Mouse (Mus musculus) MEL (cell line): ENCODE data around the gene Mef2b. TPM values are rescaled to one million over a fixed set of nuclear protein-coding genes. Genes with fewer than 3 reads are reported as not detected.

ENCODE experiments used
- DNase-seq: peaks from one replicate; pipeline ENCODE4 v3.0.0; 2011; ENCODE audit warnings: low read depth, low spot score
- H3K27ac ChIP-seq: 2 replicates; pipeline ENCODE4 v1.5.1; 2012; ENCODE audit warnings: low read depth, mild to moderate bottlenecking, control low read depth, low read length, moderate library complexity; ENCODE audit not compliant: control insufficient read depth
- H3K27me3 ChIP-seq, 2 experiments: fragments of 150-350 bp in 1 of 2; sonication (generic) in 1 of 2; 2 replicates each; pipeline ENCODE4 v1.6.1; 2012; ENCODE audit warnings: low read length in 2 of 2, mild to moderate bottlenecking in 2 of 2, improper control_type of control experiment in 1 of 2, moderate library complexity in 1 of 2; ENCODE audit not compliant: insufficient read depth in 2 of 2, control insufficient read depth in 1 of 2
- H3K36me3 ChIP-seq, 2 experiments: 2 replicates each; pipeline ENCODE4 v1.6.1; 2012 to 2014; ENCODE audit warnings: low read length in 2 of 2, improper control_type of control experiment in 1 of 2, inconsistent platforms in 1 of 2, mild to moderate bottlenecking in 1 of 2; ENCODE audit not compliant: insufficient read depth in 2 of 2, control insufficient read depth in 1 of 2
- H3K4me1 ChIP-seq, 2 experiments: fragments of 150-350 bp in 1 of 2; sonication (generic) in 1 of 2; 2 replicates each; pipeline ENCODE4 v1.6.1; 2012; ENCODE audit warnings: low read length in 2 of 2, improper control_type of control experiment in 1 of 2, mild to moderate bottlenecking in 1 of 2; ENCODE audit not compliant: insufficient read depth in 2 of 2, control insufficient read depth in 1 of 2
- H3K4me3 ChIP-seq, 2 experiments: fragments of 150-350 bp in 1 of 2; sonication (generic) in 1 of 2; 2 replicates each; pipeline ENCODE4 v1.5.1; 2012; ENCODE audit warnings: low read depth in 2 of 2, low read length in 2 of 2, mild to moderate bottlenecking in 2 of 2, moderate library complexity in 2 of 2, control low read depth in 1 of 2, improper control_type of control experiment in 1 of 2; ENCODE audit not compliant: control insufficient read depth in 1 of 2, insufficient read depth in 1 of 2
- H3K79me2 ChIP-seq: 2 replicates; pipeline ENCODE4 v1.6.1; 2012; ENCODE audit warnings: mild to moderate bottlenecking, low read length, moderate library complexity; ENCODE audit not compliant: control insufficient read depth, poor library complexity, insufficient read depth
- H3K9ac ChIP-seq: 2 replicates; pipeline ENCODE4 v1.6.1; 2012; ENCODE audit warnings: low read depth, mild to moderate bottlenecking, control low read depth, low read length, moderate library complexity; ENCODE audit not compliant: control insufficient read depth, poor library complexity, severe bottlenecking
- H3K9me3 ChIP-seq: fragments of 150-350 bp; sonication (generic); replicated peaks from 2 replicates; pipeline ENCODE4 v1.6.1; 2012; ENCODE audit warnings: mild to moderate bottlenecking, low read length, improper control_type of control experiment, moderate library complexity; ENCODE audit not compliant: insufficient read depth
- BHLHE40 ChIP-seq: IDR thresholded peaks from 2 replicates; pipeline ENCODE4 v1.6.1; 2012; ENCODE audit warnings: low read depth, mild to moderate bottlenecking, inconsistent platforms, low read length, improper control_type of control experiment, borderline replicate concordance
- CHD1 ChIP-seq: IDR thresholded peaks from 2 replicates; pipeline ENCODE4 v1.6.1; 2012; ENCODE audit warnings: low read depth, mild to moderate bottlenecking, inconsistent platforms, low read length, improper control_type of control experiment
- CHD2 ChIP-seq: IDR thresholded peaks from 2 replicates; pipeline ENCODE4 v1.6.1; 2011; ENCODE audit warnings: low read length, improper control_type of control experiment
- E2F4 ChIP-seq: IDR thresholded peaks from 2 replicates; pipeline ENCODE4 v1.6.1; 2011; ENCODE audit warnings: low read depth, low read length, improper control_type of control experiment, borderline replicate concordance
- EP300 ChIP-seq, 2 experiments: IDR thresholded peaks; 2 replicates each; pipeline ENCODE4 v1.6.1; 2011; ENCODE audit warnings: improper control_type of control experiment in 2 of 2, low read length in 2 of 2, low read depth in 1 of 2, mild to moderate bottlenecking in 1 of 2
- HCFC1 ChIP-seq: IDR thresholded peaks from 2 replicates; pipeline ENCODE4 v1.6.1; 2012; ENCODE audit warnings: low read depth, mild to moderate bottlenecking, inconsistent platforms, low read length, improper control_type of control experiment, moderate library complexity
- JUND ChIP-seq: IDR thresholded peaks from 2 replicates; pipeline ENCODE4 v1.6.1; 2011; ENCODE audit warnings: low read depth, mild to moderate bottlenecking, improper control_type of control experiment, low read length
- KAT2A ChIP-seq: conservative IDR thresholded peaks from 2 replicates; pipeline ENCODE4 v1.6.1; 2012; ENCODE audit warnings: low read depth, low read length, improper control_type of control experiment, inconsistent platforms
- MAFK ChIP-seq: IDR thresholded peaks from 2 replicates; pipeline ENCODE4 v1.6.1; 2011; ENCODE audit warnings: low read depth, mild to moderate bottlenecking, low read length, improper control_type of control experiment, borderline replicate concordance
- MXI1 ChIP-seq: IDR thresholded peaks from 2 replicates; pipeline ENCODE4 v1.6.1; 2011; ENCODE audit warnings: mild to moderate bottlenecking, low read depth, low read length, improper control_type of control experiment
- MYC ChIP-seq: IDR thresholded peaks from 2 replicates; pipeline ENCODE4 v1.6.1; 2011; ENCODE audit warnings: low read depth, mild to moderate bottlenecking, low read length, improper control_type of control experiment, moderate library complexity
- NRF1 ChIP-seq: IDR thresholded peaks from 2 replicates; pipeline ENCODE4 v1.6.1; 2014; ENCODE audit warnings: low read depth, mild to moderate bottlenecking, inconsistent platforms, low read length, improper control_type of control experiment, moderate library complexity; ENCODE audit not compliant: poor library complexity, insufficient read depth, severe bottlenecking
- POLR2A ChIP-seq, 2 experiments: IDR thresholded peaks; 2 replicates each; pipeline ENCODE4 v1.6.1; 2011 to 2012; ENCODE audit warnings: low read length in 2 of 2, mild to moderate bottlenecking in 2 of 2, control low read depth in 1 of 2, improper control_type of control experiment in 1 of 2, low read depth in 1 of 2, moderate library complexity in 1 of 2; ENCODE audit not compliant: control insufficient read depth in 1 of 2, insufficient read depth in 1 of 2, poor library complexity in 1 of 2
- POLR2AphosphoS2 ChIP-seq: IDR thresholded peaks from 2 replicates; pipeline ENCODE4 v1.6.1; 2011; ENCODE audit warnings: low read length, improper control_type of control experiment
- POLR2AphosphoS5 ChIP-seq: IDR thresholded peaks from 2 replicates; pipeline ENCODE4 v1.6.1; 2012; ENCODE audit warnings: low read depth, borderline replicate concordance, mild to moderate bottlenecking, inconsistent platforms, low read length, moderate library complexity, mixed read lengths
- TBP ChIP-seq: IDR thresholded peaks from 2 replicates; pipeline ENCODE4 v1.8.0; 2011; ENCODE audit warnings: low read depth, low read length, improper control_type of control experiment
- TCF12 ChIP-seq: IDR thresholded peaks from 2 replicates; pipeline ENCODE4 v1.6.1; 2014; ENCODE audit warnings: low read depth, mild to moderate bottlenecking, inconsistent platforms, low read length, improper control_type of control experiment, moderate library complexity
- UBTF ChIP-seq: IDR thresholded peaks from 2 replicates; pipeline ENCODE4 v1.6.1; 2012; ENCODE audit warnings: low read depth, mild to moderate bottlenecking, inconsistent platforms, low read length, improper control_type of control experiment, moderate library complexity, borderline replicate concordance; ENCODE audit not compliant: insufficient read depth
- USF2 ChIP-seq, 2 experiments: IDR thresholded peaks; 2 replicates each; pipeline ENCODE4 v1.6.1; 2011 to 2012; ENCODE audit warnings: improper control_type of control experiment in 2 of 2, low read length in 2 of 2, borderline replicate concordance in 1 of 2, inconsistent platforms in 1 of 2, low read depth in 1 of 2, mild to moderate bottlenecking in 1 of 2; ENCODE audit not compliant: insufficient read depth in 1 of 2
- ZKSCAN1 ChIP-seq: IDR thresholded peaks from 2 replicates; pipeline ENCODE4 v1.6.1; 2012; ENCODE audit warnings: low read depth, mild to moderate bottlenecking, inconsistent platforms, low read length, improper control_type of control experiment, moderate library complexity
- ZMIZ1 ChIP-seq: IDR thresholded peaks from 2 replicates; pipeline ENCODE4 v1.6.1; 2012; ENCODE audit warnings: low read depth, mild to moderate bottlenecking, inconsistent platforms, low read length, improper control_type of control experiment, moderate library complexity
- ZNF384 ChIP-seq: IDR thresholded peaks from 2 replicates; pipeline ENCODE4 v1.6.1; 2012; ENCODE audit warnings: low read depth, mild to moderate bottlenecking, inconsistent platforms, low read length, improper control_type of control experiment
- polyA plus RNA-seq, 2 experiments: library from polyadenylated mRNA; stranded (reverse) in 1 of 2; unstranded in 1 of 2; fragments of >175 nt in 1 of 2; fragments of >200 nt in 1 of 2; gene quantifications; 2 replicates each; pipeline versions ENCODE4 v1.2.1 to v1.2.4; 2012; ENCODE audit warnings: low replicate concordance in 2 of 2, low read depth in 1 of 2; ENCODE audit not compliant: insufficient read length in 2 of 2, insufficient read depth in 1 of 2, missing spikeins in 1 of 2
- total RNA-seq: library from RNA; depleted of rRNA; stranded (reverse); fragments of 300-350 nt; gene quantifications from 2 replicates; pipeline ENCODE4 v1.2.3, GENCODE M21; 2012

Mef2b gene
- total and polyA plus RNA-seq, 3 experiments = 2.0 to 6.5 TPM; not detected in 1

DNA sequence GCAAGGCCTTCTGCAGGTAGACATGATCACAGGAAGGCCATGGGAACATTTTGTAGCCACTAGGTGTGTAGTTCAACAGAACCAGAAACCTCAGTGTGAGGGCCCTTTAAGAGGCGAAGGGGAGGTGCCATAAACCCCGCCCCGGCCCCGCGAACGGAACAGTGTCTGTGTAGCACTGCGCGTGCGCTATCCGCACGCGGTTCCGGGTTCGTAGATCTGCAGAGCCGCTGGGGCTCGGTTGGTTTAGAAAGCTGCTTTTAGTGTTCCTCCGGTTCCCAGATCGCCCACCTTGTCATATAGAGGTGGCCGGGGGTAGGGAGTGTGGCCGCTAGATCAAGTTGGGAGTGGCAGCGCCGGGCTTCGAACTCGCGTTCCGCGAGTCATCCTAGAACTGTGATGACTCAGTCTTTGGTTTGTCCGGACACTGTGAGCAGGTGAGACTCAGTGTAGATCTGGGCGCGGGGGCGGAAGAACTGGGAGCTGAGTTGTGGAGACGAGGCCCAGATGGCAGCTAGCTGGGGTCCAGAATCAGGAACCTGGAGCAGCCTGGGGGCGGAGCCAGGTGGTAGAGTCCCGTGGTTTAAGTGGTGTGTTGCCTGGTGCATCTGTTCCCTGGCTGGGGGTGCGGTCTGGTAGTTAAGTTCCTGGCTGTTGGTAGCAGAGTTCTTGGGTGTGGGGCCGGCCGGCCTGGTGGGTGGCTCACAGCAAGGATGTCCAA is 8.2 kb upstream of the Mef2b start, which contains the start of gene Nr2c2ap (continued):
- TF ChIP-seq POLR2AphosphoS5 = no peak
- no peak for TF ChIP-seq UBTF

- H3K9ac ChIP-seq = no peak overlapping the region
- no peaks in the 10 kb centered on the region for H3K9me3 ChIP-seq
- no peak for DNase-seq
- H3K4me1 ChIP-seq = peaks cover 4 to 15% of the 10 kb centered on the region in 2 experiments; a peak in 3 of 4 replicates
- no peak overlapping the region for H3K27ac ChIP-seq
- TF ChIP-seq POLR2A (IDR thresholded peaks at IDR 0.05; ENCODE audit: control insufficient read depth in 1 of 2, insufficient read depth in 1 of 2, low read depth in 1 of 2, low read length in 2 of 2, poor library complexity in 1 of 2) = 0 out of 4 replicates have a peak, but pooled peaks of 1 of the 2 experiments have one; percentile 13
- no peak for TF ChIP-seq MAFK
- no peak for TF ChIP-seq MXI1
- no peak for TF ChIP-seq ZKSCAN1
- no peak for TF ChIP-seq ZMIZ1
- H3K36me3 ChIP-seq = peaks cover 0 to 5% of the 10 kb centered on the region in 2 experiments; a peak in 3 of 4 replicates
- H3K79me2 ChIP-seq = peaks cover 11% of the 10 kb centered on the region
- no peak overlapping the region for H3K4me3 ChIP-seq
- no peaks in the 10 kb centered on the region for H3K27me3 ChIP-seq
These were observed 5.4 kb upstream of the Mef2b start for GRCm38 (mm10) chr8:70134086-70134485.

- Histone ChIP-seq H3K27me3 (no peaks in the 10 kb centered on the region), H3K4me1 (peaks cover 4 to 15% of the 10 kb centered on the region in 2 experiments; a peak in 3 of 4 replicates), H3K4me3 (no peak overlapping the region), H3K36me3 (peaks cover 0 to 5% of the 10 kb centered on the region in 2 experiments; a peak in 3 of 4 replicates), H3K27ac (no peak overlapping the region), H3K79me2 (peaks cover 13% of the 10 kb centered on the region), H3K9ac (no peak overlapping the region), H3K9me3 (no peaks in the 10 kb centered on the region)
- DNase-seq = no peak
- TF ChIP-seq CHD1 (no peak), NRF1 (no peak), USF2 (IDR thresholded peaks at IDR 0.05; ENCODE audit: borderline replicate concordance in 1 of 2, insufficient read depth in 1 of 2, low read depth in 1 of 2, low read length in 2 of 2) (no peak), POLR2AphosphoS2 (no peak), ZMIZ1 (no peak), TCF12 (no peak), E2F4 (no peak), BHLHE40 (no peak), MYC (no peak), EP300 (IDR thresholded peaks at IDR 0.05; ENCODE audit: low read depth in 1 of 2, low read length in 2 of 2) (no peak), CHD2 (no peak), KAT2A (no peak), JUND (no peak), ZNF384 (no peak), TBP (no peak), POLR2AphosphoS5 (no peak), HCFC1 (no peak), ZKSCAN1 (no peak)
These were observed 4.6 kb upstream of the Mef2b start for GRCm38 (mm10) chr8:70134931-70135330.
